Mouse (Mus musculus): ENCODE results near the gene Fam189a1. TPM values are rescaled to one million over a fixed set of nuclear protein-coding genes. Genes with fewer than 3 reads are reported as not detected.

Gene Fam189a1
- polyA plus RNA-seq, 1 experiment from 2014 or later: 0.45 TPM

DNA sequence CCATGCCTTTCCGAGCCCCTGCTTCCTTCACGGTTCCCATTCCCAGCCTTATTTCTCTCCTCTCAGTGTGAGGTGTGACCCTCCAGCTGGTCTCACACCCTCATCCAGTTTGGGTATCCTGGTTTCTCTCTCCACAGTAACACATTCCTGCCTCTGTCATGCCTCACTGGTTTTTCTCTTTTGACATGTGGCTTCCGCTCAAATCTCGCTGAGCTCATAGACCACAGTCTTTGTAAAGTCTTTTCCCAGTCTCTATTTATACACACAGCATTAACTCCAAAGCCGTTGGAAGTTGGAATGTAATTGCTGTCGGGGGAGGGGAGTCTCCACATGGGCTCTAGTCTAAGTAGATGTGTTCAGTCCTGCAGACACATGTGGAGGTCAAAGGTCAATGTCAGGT is 145.2 kb downstream of the Fam189a1 start:
- peak; percentile 72 for DNase-seq (ENCODE audit: low spot score)
- H3K9me3 ChIP-seq: no peaks in the 10 kb centered on the region
- H3K27me3 ChIP-seq (ENCODE audit: insufficient read depth, poor library complexity, severe bottlenecking): no peaks in the 10 kb centered on the region
- H3K27ac ChIP-seq: no peak overlapping the region
- 39% methylated on average over 6 of the region's 6 CpGs for WGBS
- H3K4me3 ChIP-seq: no peak overlapping the region
- no peaks in the 10 kb centered on the region for H3K36me3 ChIP-seq
- H3K4me1 ChIP-seq: peaks cover 11% of the 10 kb centered on the region

DNA sequence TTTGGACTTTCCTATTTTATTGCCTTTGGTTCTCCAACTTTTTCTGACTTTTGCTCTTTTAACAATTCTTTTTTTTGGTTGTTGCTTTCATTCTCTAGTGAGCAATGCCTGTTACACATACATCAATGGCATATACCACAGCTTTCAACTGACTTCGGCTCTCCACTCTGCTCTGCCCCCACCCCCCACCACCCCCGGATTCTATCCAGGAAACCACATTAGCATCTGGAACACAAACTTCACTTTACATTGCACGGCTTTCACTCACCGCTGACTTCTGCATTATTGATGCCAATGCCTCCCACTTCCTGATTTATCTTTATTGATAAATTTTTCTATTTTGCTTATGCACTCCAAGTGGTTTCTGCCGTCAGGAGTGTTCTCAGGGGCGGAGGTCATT is 146.1 kb downstream of the Fam189a1 start:
- no peak overlapping the region for H3K4me3 ChIP-seq
- peaks cover 11% of the 10 kb centered on the region for H3K4me1 ChIP-seq
- no peak for DNase-seq (ENCODE audit: low spot score)
- 72% methylated on average over 6 of the region's 6 CpGs for WGBS
- no peak overlapping the region for H3K27ac ChIP-seq
- no peaks in the 10 kb centered on the region for H3K27me3 ChIP-seq (ENCODE audit: insufficient read depth, poor library complexity, severe bottlenecking)
- H3K36me3 ChIP-seq: no peaks in the 10 kb centered on the region
- no peaks in the 10 kb centered on the region for H3K9me3 ChIP-seq

DNA sequence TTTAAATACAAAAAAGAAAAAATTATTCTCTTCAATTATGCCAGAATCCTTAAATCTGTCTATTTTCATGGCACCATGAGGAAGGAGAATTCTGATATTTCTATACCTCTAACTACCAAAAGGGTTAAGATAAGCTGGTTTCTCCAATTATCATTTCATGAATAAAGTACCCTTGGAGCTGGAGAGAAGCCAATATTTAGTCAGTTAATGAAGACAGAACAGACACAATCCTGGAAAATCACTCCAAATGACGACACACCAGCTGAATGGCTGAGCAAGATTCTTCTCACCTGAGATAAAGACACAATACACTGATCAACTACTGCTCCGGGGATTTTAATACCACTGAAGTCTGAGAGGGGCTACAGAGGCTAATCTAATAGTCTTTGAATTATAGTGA is 150.6 kb downstream of the Fam189a1 start:
- H3K27ac ChIP-seq: no peak overlapping the region
- H3K4me3 ChIP-seq: no peak overlapping the region
- peaks cover 4% of the 10 kb centered on the region; the same call in 1 of the 2 replicates for H3K4me1 ChIP-seq
- no peaks in the 10 kb centered on the region for H3K27me3 ChIP-seq (ENCODE audit: insufficient read depth, poor library complexity, severe bottlenecking)
- no peak for DNase-seq (ENCODE audit: low spot score)
- WGBS: 80% methylated on average over 2 of the region's 2 CpGs
- no peaks in the 10 kb centered on the region for H3K36me3 ChIP-seq
- no peaks in the 10 kb centered on the region for H3K9me3 ChIP-seq

DNA sequence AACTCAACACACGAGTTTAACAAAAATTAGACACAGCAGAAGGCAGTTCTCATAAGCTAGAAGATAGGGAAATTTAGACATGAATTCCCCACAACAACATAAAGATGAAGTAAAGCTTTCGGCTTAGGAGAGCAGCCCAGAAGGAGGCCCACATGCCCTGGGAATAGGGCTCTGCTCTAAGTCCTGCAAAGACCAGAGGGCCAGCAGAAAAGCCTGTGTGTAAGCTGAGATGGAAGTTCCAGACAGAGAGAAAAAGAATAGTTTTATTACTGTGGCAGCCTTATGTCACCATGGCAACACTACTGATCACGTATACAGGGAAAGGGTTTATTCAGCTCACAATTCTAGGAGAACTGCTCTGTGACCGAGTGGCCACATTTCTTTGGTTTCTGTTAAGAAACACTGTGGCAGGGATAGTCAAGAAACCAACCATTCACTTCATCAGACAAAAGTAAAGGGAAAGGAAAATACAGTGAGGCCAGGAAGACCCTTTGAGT is 156.6 kb downstream of the Fam189a1 start:
- Histone ChIP-seq H3K27me3 (ENCODE audit: insufficient read depth, poor library complexity, severe bottlenecking) (no peaks in the 10 kb centered on the region), H3K4me1 (no peaks in the 10 kb centered on the region), H3K4me3 (no peak overlapping the region), H3K9me3 (no peaks in the 10 kb centered on the region), H3K27ac (no peak overlapping the region), H3K36me3 (no peaks in the 10 kb centered on the region)
- no peak for DNase-seq (ENCODE audit: low spot score)
- 78% methylated on average over 4 of the region's 4 CpGs for WGBS

DNA sequence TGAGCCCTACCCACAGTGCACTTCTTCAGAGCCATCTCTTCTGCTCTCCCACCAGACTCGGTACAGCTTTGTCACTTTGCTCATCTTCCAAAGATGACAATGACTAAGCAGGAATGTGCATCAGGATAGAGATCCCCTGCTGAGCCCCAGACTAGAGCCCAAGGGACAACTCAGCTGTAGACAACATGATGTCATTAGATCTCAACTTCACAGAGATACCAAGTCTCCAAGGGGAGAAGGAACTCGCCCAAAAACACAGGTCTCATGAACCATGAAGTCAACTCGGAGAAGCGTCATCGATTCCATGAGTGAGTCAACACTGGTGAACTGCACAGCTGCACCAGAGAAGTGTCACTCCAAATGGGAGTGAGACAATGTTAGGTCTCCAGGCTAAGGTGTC is 158.6 kb downstream of the Fam189a1 start:
- no peaks in the 10 kb centered on the region for H3K27me3 ChIP-seq (ENCODE audit: insufficient read depth, poor library complexity, severe bottlenecking)
- no peak overlapping the region for H3K4me3 ChIP-seq
- 84% methylated on average over 5 of the region's 5 CpGs for WGBS
- no peak for DNase-seq (ENCODE audit: low spot score)
- no peak overlapping the region for H3K27ac ChIP-seq
- no peaks in the 10 kb centered on the region for H3K9me3 ChIP-seq
- H3K4me1 ChIP-seq: no peaks in the 10 kb centered on the region
- no peaks in the 10 kb centered on the region for H3K36me3 ChIP-seq

DNA sequence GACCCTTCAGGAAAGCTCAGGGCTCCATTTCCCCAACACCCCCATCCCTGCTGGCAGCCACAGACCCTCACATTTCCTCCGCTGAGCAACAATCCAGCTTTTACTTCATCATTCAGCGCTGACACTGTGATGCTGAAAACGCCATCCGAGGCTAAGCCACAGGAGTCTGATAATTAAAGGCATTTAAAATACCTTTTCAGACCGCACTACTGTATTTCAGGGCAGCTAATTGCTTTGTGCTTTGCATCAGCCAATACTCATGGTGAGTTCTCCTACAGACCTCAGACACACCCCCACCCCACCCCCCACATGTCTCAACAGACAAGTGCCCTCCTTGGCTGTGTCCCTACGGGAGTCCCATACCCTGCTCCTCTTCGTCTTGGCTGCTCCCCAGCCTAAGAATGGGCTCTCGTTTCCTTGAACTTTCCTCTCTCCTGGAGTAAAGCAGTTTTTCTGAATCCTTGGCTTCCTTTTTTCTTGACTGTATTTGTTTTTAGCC is 160.4 kb downstream of the Fam189a1 start:
- no peaks in the 10 kb centered on the region for H3K9me3 ChIP-seq
- no peak overlapping the region for H3K27ac ChIP-seq
- H3K36me3 ChIP-seq: no peaks in the 10 kb centered on the region
- H3K27me3 ChIP-seq (ENCODE audit: insufficient read depth, poor library complexity, severe bottlenecking): no peaks in the 10 kb centered on the region
- H3K4me3 ChIP-seq: no peak overlapping the region
- no peak for DNase-seq (ENCODE audit: low spot score)
- WGBS: 54% methylated on average over 8 of the region's 8 CpGs
- no peaks in the 10 kb centered on the region for H3K4me1 ChIP-seq

DNA sequence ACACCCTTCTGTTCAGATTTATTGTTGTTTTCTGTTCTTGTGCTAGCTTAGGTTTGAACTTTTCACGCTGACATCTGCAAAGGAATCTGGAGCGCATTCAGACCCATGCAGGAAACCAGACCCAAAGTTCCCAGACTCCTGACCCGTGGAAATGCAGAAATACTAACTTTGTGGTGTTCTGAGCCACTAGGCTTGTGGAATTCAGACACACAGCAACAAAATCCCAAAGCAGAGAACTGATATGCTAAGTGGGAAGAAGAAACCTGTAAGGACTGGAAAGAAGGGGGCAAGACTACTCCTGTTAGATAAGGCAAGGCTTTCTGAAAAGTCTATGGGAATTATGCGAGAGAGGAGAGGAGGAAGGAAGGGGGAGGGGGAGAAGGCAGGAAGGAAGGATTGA is 167.0 kb downstream of the Fam189a1 start:
- Histone ChIP-seq H3K4me1 (no peaks in the 10 kb centered on the region), H3K36me3 (no peaks in the 10 kb centered on the region), H3K27ac (no peak overlapping the region), H3K27me3 (ENCODE audit: insufficient read depth, poor library complexity, severe bottlenecking) (no peaks in the 10 kb centered on the region), H3K4me3 (no peak overlapping the region), H3K9me3 (no peaks in the 10 kb centered on the region)
- WGBS: 72% methylated on average over 4 of the region's 4 CpGs
- no peak for DNase-seq (ENCODE audit: low spot score)

DNA sequence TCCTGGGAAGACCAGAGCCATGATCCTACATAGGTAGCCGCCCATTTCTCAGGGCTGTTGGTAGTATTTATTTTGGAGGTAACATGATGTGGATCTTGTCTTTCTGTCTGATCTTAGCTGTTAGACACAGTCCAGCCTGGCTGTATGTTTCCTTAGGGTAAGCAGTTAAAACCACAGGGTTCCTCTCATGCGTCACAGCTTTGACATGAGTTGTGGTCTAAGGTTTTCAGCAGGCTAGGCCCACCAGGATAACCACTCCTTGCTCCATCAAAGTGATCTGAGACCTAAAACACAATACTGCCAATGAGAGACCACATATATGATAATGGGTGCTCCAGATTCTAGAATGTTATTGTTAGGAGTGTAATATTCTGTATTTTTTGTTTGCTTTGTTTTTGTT is 168.4 kb downstream of the Fam189a1 start:
- no peak overlapping the region for H3K27ac ChIP-seq
- no peaks in the 10 kb centered on the region for H3K4me1 ChIP-seq
- DNase-seq (ENCODE audit: low spot score): no peak
- no peaks in the 10 kb centered on the region for H3K9me3 ChIP-seq
- no peaks in the 10 kb centered on the region for H3K27me3 ChIP-seq (ENCODE audit: insufficient read depth, poor library complexity, severe bottlenecking)
- no peaks in the 10 kb centered on the region for H3K36me3 ChIP-seq
- H3K4me3 ChIP-seq: no peak overlapping the region
- 68% methylated on average over 2 of the region's 2 CpGs for WGBS

DNA sequence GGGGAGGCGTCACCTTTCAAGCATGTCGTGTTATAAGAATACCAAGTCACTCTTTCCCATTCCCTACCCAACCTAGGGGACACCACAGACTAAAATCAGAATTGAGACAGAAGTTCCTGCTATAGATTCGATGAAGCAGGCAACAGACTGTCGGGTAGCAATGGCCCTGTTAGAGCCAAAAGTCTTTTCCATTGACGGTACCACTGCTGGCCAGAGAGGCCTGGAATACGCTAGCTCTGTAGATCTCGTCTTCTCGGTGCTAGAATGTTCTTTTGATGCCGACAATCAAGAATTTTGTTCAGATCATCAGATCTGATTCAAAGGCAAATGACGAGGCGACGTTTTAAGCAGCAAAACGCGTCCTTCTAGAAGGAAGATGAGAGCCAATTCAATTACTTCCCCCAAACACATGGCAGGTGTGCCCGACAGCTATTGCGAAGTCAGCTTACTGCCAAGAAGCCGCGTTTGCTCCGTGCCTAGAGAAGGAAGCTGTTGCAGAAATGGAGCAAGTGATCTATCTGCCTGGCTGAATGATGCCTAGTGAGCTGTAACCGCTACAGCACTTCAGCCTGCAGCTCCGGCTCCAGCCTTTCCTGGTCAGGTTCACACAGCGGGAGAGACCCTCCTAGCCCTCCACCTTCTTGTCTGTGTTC is 171.8 kb downstream of the Fam189a1 start:
- no peak for DNase-seq (ENCODE audit: low spot score)
- no peaks in the 10 kb centered on the region for H3K4me1 ChIP-seq
- 86% methylated on average over 22 of the region's 22 CpGs for WGBS
- H3K36me3 ChIP-seq: no peaks in the 10 kb centered on the region
- H3K27ac ChIP-seq: no peak overlapping the region
- H3K4me3 ChIP-seq: no peak overlapping the region
- H3K9me3 ChIP-seq: no peaks in the 10 kb centered on the region
- H3K27me3 ChIP-seq (ENCODE audit: insufficient read depth, poor library complexity, severe bottlenecking): no peaks in the 10 kb centered on the region

DNA sequence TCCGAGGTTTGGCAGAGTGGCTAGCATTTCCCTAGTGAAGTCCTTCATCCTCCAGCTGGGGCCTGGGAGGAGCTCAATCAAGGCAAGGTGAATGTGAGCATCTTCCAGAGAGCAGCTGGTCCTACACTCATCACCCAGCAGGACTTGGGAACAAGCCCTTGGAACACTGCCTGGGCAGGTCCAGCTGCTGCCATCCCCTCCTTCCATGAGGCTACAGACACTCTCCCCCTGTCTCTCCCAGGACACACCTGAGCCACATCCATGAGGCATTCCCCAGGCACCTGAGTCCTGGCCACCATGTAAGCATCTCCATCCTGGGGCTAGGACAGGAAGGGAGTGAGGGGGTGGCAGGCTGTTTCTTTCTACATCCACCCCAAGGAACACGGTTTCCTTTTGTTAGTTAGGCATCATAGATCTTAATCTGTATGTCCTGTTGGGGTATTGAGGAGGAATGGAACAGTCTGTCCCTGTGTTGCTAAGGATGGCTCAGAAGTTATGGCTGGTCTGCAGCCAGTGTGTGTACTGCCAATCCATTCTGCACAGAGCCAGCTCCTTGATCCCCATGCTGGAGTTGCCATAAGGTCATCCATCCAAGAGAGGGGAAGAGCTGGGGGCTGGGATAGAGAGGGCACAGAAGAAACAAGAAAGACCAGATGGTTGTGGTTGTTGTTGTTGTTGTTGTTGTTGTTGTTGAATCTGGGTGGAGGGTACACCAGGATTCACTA is 174.7 kb downstream of the Fam189a1 start:
- Histone ChIP-seq H3K9me3 (no peaks in the 10 kb centered on the region), H3K4me1 (no peaks in the 10 kb centered on the region), H3K36me3 (no peaks in the 10 kb centered on the region), H3K4me3 (no peak overlapping the region), H3K27me3 (ENCODE audit: insufficient read depth, poor library complexity, severe bottlenecking) (no peaks in the 10 kb centered on the region), H3K27ac (no peak overlapping the region)
- 54% methylated on average over 2 of the region's 2 CpGs for whole genome bisulfite sequencing
- no peak for DNase-seq (ENCODE audit: low spot score)

DNA sequence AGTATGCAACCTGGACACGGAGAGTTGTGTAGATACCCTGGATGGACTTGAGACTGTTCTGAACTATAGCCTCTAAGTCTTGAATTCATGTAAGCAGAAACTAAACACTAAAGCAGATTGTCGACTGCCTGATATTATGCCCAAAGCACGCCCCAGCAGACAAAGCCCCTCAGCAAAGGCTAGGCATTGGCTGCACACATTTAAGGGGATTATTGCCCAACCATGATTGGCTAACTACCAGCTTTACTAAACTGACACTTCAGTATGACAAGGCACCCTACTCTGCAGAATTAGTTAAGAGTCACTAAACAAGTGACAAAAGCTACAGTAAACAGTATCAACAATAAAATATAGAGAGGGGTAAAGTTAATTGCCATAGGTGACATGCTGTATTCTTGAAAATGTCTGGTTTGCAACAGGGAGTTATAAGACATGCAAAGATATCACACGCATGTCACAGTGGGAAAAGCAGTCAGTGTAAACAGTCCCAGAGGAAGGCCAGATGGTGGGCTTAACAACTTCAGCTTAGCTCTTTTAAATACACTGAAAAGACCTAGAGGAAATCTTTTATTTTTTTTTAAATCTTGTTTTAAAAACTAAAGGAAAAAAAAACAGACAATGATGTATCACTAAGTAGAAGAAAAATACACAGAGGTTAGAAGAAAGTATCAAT is 182.6 kb downstream of the Fam189a1 start:
- Histone ChIP-seq H3K9me3 (no peaks in the 10 kb centered on the region), H3K4me3 (no peak overlapping the region), H3K36me3 (no peaks in the 10 kb centered on the region), H3K27me3 (ENCODE audit: insufficient read depth, poor library complexity, severe bottlenecking) (no peaks in the 10 kb centered on the region), H3K4me1 (no peaks in the 10 kb centered on the region), H3K27ac (no peak overlapping the region)
- DNase-seq (ENCODE audit: low spot score): no peak
- WGBS: 85% methylated on average over 4 of the region's 4 CpGs

DNA sequence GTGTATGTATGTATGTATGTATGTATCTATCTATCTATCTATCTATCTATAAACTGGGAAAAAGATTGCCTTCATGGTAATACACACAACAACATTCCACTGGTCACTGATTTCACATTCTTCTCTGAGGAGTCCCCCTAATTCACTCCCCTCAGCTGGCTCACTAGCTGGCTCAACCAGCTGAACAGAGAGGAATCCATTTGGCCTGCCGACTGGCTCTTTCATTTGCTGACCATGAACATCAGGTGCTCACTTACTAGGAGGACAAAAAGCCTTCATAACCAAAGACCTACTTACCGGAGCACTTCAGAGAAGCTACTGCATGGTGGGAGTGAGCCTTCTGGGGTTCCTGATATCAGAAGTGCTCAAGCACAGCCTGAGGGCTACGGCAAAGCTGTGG is 194.2 kb downstream of the Fam189a1 start:
- Histone ChIP-seq H3K27me3 (ENCODE audit: insufficient read depth, poor library complexity, severe bottlenecking) (no peaks in the 10 kb centered on the region), H3K4me1 (no peaks in the 10 kb centered on the region), H3K9me3 (no peaks in the 10 kb centered on the region), H3K27ac (no peak overlapping the region), H3K36me3 (no peaks in the 10 kb centered on the region), H3K4me3 (no peak overlapping the region)
- WGBS: 73% methylated on average over 3 of the region's 3 CpGs
- DNase-seq (ENCODE audit: low spot score): no peak

DNA sequence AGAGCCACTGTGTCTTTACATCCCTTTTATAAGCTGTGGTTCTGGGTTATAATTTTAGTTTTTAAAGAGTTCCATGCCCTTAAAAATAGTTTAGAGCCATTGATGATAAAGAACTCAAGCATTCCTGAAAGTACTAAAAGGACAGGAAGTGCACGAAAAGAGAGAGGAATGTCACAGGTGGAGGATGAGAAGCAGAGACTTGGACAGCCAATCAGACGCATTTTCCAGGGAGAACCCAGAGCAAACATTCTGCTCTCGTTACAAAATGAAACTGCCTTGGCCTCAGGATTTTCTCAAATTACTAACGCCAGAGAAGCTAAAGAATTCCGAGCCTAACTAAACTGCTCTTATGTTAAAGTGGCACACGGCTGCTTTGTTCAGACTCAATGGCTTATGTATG is 197.3 kb downstream of the Fam189a1 start:
- no peaks in the 10 kb centered on the region for H3K4me1 ChIP-seq
- no peak overlapping the region for H3K27ac ChIP-seq
- WGBS: 49% methylated on average over 6 of the region's 6 CpGs
- H3K4me3 ChIP-seq: no peak overlapping the region
- no peaks in the 10 kb centered on the region for H3K27me3 ChIP-seq (ENCODE audit: insufficient read depth, poor library complexity, severe bottlenecking)
- H3K36me3 ChIP-seq: no peaks in the 10 kb centered on the region
- DNase-seq (ENCODE audit: low spot score): no peak
- H3K9me3 ChIP-seq: no peaks in the 10 kb centered on the region
